Mouse (Mus musculus): Measurements from ENCODE around the gene Pou2af1.
A peak's percentile ranks its signal among the peaks of the same experiment; 100 is the strongest.

Gene Pou2af1

DNA sequence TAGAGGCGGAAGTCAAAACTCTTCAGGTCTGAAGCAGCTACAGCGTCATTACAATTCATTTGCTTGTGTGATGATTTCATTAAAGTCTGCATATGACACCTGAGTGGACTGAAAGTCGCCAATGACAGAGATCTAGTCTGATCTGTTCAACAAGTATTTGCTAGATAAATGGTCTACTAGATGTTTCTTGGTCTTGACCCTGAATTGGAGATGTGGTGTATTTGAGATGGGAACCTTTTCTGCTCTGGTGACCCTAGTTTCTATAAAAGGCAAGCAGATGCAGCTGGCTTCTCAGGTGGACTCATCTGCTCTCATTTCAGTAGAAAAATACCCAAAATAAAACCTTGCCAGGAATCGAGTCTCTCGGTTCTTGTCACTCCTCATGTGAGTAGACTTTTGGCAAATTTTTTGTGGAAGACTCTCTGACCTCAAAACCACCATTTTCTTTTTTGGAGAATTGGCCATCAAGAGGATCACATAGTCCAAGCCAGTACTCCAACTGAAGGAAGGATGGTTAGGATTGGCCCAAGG lies 12.2 kb downstream of the Pou2af1 start:
- no peak for DNase-seq (ENCODE audit: extremely low spot score, low read depth, low spot score)

DNA sequence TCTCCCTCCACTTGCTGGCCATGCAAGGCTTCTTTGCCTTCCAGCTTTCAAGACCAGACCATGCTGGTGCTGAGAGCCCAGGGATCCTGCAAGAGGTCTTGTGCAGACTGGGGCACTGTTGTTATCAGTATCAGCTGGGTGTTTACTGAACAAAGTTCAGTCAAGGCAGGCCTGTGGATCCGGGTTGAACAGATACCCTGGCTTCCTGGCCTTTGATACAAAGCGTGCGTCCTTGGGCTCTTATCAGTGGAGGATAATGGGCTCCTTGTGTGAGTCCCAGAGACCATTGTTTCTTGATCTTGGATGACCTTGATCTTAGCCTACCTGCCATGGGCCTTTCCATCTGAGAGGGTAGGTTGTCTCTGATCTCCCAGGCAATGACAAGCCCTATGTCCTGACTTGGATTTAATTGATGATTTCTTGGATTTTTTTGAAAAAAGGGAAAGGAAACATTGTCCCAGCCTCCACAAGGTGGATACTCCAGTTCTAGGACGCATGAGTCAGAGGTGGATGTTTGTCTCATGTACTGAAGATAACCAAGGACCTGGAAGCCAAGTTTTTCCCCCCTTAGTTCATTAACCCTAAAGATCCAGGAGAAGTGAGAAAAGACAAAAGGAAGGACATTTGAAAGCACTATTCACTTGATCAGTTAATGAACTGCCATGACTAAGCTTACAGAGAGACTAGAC lies 17.3 kb downstream of the Pou2af1 start:
- no peak for DNase-seq (ENCODE audit: extremely low spot score, low read depth, low spot score)

DNA sequence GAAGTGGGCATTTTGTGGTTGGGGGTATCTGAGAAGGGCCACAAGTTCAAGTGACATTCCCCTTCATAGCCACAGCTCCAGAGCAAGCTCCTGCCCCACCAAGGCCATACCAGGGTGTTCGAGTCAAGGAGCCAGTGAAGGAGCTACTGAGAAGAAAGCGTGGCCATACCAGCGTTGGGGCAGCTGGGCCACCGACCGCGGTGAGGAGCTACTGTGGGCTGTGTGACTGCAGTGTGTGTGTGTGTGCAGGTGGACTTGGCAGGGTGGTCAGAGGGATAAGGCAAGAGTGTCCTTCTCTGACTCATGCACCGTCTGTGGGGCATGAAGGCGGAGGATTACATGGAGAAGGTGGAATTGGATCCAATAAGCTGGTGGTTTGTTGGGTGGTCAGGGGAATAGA lies 18.7 kb downstream of the Pou2af1 start:
- DNase-seq (ENCODE audit: extremely low spot score, low read depth, low spot score), result no peak

DNA sequence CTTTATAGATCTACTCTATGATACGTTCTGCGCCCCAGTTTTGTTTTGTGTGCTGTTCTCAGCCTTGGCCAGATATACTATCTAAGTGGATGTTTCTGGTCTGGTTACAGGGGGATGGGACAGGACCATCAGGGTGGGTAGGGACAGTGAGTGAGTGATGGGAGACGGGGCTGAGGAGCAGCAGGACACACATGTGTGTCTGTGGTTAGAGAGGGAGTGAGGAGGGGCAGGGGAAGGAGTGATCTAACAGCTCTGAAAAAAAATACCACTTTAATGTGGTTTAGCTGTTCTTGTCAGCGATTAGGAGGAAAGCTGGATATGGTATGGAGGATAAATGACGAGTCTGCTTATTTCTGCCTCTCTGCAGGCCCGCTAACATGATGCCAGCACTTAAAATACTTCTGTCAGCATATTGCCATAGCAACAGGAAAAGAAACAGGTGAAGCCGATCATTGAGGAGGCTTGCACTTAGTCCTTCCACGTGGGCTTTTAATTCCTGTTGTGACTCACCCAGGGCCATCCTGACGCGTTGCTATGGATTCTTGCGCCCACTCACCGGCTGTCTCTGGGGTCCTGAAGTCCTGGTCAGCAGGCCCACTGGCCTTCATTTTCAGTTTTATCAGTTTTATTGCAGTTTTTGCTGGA lies 25.4 kb downstream of the Pou2af1 start:
- DNase-seq (ENCODE audit: extremely low spot score, low read depth, low spot score), result no peak

DNA sequence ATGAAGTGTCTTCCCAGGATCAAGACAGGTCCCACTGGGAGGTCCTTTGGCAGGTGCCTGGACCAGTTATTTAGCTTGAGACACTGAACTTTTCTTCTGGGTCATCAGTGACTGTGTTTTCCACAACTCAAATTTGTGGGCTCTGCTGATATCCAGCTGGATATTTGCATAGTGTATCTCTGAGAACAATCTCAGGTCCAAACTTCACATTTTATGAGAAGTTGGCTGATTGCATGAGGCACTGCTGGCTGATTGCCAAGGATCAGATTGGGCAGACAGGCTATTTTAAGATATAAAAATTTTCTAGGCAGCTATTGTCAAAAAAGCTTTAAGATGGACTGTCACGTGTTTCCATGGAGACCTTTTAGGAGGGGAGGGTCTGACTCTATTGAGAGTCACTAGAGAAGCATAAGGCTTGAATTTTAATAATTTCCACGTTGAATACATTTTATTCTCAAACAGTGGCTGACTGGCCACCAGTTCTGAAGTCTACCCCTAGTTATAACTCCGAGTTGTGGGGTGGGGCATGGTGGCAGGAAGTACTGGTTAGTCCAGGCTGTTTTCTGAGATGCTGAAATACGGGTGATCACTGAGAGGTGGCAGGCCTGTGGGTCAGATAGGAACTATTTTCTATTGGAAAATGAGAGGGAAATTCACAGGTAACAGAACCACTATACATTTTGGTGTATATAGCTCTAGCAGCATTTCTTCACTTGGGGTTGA lies 43.4 kb downstream of the Pou2af1 start:
- no peak for DNase-seq (ENCODE audit: extremely low spot score, low read depth, low spot score)

DNA sequence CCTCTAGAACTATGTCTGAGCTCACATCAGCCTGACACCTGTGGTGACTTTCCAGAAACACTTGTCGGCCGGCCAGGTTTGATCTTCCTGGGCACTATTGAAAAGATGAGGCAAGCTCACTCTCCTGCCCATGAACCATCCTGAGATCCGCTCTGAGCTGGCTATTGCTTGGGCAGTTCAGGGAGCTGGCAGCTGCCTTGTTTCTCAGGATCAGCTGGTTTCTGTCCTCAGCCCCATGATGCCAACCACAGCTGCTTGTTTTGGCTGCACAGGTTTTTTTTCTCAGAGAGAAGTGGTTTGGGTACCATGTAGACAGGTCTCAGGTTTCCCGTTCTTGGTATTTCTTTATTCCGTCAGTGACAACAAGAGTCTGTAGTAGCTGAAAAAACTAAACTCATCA lies 44.9 kb downstream of the Pou2af1 start:
- no peak for DNase-seq (ENCODE audit: extremely low spot score, low read depth, low spot score)

DNA sequence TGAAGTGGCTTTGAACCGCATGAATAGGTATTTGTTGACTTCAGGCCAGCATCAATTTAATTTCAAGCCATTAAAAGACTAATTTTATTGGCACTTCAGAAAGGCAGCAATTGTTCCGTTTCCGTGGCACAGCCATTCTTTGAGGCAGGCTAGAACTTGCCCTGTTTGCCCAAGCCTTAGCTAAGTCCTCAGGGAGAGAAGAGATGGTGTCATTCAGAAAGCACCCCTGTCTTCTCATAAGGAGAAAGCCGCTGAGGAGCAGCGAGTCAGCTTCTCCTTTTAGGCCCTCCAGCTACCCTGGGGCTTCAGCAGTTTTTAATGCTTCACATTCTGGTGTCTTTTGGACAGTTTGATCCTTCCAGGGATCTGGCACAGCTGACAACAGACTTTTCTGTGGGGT lies 55.3 kb downstream of the Pou2af1 start:
- no peak for DNase-seq (ENCODE audit: extremely low spot score, low read depth, low spot score)

DNA sequence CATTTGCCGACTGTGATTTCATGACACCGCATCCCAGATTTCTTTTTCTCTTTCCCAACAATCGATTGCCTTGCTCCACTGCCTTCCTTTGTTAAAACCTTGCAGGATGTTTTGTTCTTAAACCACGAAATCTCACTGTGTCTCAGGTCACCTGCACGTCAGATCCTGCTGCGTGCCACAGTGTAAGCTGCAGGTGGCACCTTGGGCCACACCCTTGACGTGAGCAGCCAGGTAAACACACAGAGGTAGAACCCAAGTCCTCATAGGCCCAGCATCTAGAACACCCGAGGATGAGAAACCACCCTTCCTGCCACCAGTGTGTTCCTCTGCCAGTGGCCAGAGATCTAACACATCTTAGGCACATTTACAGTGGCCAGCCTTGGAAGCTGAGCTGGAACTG lies 57.6 kb downstream of the Pou2af1 start:
- DNase-seq (ENCODE audit: extremely low spot score, low read depth, low spot score), result no peak

DNA sequence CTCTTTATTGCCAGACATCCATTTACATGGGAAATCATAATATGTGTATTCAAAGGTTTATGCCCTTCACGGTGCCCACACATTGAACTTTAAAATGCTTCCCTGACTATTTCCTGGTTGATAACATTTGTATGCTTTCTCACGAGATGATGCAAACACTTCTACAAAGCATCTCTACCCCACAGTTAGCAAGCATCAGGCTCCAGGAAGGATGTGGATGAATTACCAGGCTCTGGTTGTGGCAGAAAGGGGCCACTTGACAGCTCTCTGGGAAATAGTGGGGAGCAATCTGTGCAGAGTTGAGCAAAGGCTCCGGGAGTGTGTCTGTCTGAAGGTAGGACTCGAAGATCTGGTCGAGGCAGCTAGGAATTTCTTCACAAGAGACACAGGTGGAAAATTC lies 58.6 kb downstream of the Pou2af1 start:
- DNase-seq (ENCODE audit: extremely low spot score, low read depth, low spot score), result no peak

DNA sequence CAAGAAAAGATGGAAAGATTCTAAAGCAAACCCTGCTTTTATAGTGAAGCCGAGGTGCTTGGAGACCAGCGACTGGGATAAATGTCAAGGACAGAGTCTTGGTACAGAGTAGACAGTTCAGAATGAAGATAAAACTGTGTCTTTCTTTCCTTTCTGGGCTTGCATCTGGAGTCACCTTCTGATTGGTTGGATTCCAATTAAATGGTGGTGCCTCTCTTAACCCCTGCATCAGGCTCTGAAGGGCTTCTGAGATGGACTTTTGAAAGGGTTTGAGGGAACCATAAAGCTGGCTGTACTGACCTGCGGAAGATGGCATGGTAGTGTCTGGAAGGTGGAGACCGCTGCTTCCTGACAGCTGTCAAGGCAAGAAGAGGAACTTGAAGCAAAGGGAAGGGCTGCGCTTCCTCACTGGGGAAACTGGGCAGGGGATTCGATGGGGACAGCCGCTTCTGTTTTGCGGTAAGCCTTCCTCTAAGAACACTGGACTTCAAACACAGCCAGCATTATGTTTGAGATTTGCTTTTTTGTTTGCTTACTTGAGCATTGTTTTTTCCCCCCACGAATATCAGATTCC lies 60.2 kb downstream of the Pou2af1 start:
- DNase-seq (ENCODE audit: extremely low spot score, low read depth, low spot score), result no peak

DNA sequence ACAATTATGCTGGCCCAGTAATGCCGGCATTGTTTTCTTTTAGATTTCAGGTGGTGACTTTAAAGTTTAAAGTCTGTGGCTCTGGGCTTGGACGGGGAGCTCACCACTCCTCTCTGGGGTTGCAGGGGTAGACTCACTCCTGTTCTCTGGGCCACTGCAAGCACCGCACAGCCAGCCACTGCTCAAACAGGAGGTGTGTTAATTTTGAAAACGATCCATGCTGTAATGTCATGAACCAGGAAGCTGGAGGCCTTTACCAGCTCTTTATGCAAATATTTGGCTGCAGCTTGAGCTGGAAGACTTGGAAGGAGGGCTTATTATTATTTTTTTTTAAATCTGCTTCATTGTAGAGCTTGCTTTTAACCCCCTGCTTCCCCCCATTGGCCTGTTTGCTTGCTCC lies 61.2 kb downstream of the Pou2af1 start:
- no peak for DNase-seq (ENCODE audit: extremely low spot score, low read depth, low spot score)

DNA sequence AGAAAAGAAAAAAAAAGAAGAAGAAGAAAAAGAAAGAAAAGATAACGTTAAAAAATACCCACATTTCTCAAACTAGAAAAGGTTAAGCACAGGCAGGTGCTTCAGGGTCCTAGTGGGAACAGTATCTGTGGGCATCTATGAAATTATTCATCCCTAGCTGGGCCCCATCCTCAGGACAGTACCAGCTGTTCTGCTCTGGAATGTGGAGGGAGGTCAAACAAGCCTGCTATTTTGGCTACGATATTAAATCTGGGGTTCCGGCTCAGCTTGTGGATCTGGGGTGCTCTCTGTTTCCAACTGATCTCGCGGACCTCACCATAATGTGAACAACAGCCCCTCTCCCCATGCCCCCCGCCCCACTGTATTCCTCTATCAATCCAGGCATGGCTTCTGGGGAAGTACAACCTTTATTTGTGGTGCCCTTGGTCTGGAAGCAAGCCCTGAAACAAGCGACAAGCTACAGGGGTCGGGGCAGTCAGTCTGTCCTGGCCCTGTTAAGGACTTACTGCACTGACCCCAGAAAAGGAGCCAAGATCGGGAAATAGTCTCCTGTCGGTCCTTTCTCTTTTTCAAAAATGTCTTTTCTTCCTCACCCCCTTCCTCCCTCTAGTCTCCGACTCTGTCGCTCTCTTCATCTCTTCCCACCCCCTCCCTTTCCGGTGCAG lies 64.5 kb downstream of the Pou2af1 start:
- DNase-seq (ENCODE audit: extremely low spot score, low read depth, low spot score), result peak; percentile 39

DNA sequence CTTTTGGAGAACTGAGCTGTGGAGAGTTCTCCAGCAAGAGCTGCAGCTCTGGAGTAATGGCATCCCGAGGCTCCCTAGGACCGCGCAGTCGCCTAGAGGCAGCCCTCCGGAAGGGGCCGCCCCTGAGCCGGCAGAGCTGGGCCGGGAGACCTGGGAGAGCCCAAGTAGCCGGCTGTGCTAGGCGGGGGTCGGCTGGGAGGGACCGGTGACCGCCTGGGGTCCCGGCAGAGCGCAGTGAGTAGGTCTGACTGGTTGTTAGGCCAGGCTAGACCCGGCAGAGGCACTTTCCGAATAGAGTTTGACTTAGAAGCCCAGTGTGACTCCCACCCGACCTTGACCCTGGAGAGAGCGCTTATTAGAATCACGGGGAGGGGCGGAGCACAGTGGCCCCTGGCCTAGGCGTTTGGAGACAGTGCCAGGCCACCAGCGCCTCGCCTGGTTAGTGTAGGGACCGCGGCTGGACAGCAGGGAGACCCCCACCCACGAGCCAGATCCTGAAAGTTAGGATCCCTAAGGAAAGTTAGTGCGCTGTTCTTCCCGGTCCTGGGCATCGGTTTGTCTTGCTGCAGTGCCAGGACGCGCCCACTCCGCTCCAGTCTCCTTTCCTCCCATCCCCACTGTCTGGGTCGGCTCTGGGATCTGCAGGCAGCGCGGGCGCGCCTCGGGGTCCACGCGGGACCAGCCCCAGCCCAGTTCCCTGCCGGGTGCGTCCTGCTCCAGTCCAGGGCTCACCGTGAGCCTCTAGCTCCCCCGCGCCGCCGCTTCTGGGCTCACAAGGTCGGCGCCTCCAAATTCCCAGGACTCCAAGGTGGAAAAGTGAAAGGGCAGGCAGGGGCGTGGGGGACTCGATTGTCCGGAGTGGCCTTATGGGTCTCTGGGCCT lies 65.2 kb downstream of the Pou2af1 start, which contains the start of gene Colca2:
Gene Colca2 (minus strand): TSS at position 70 of the 882 bp plus-strand sequence.
- peak; percentile 18 for DNase-seq (ENCODE audit: extremely low spot score, low read depth, low spot score)

DNA sequence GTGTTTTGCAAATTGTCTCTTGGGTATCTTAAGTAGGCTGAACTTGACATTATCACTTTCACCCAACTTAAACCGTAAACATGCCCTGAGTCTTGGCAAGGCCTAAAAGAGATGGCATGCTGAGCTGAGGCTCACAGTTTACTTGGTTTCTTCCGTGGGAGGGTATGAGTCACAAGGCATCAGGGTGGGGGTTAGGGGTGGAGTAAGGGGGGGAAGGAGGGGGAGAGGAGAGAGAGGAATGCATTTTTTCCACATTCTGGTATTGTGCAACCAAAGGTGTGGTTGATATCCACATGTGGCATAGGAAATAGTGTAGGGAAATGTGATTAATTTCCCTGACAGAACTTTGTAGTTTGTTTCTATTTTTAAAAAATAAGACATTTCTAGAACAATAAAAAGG lies 72.6 kb downstream of the Pou2af1 start:
- no peak for DNase-seq (ENCODE audit: extremely low spot score, low read depth, low spot score)

Data from hindlimb bud, embryonic 11.5 days (tissue).